Mouse (Mus musculus): ENCODE measurements around the gene Slc12a8. TPM values are rescaled to one million over a fixed set of nuclear protein-coding genes. Genes with fewer than 3 reads are reported as not detected.

Slc12a8 gene
- polyA plus RNA-seq (2011; ENCODE audit: insufficient read depth, insufficient read length, low read depth, missing spikeins), result 5.8 and 5.9 TPM in 2 replicates

GRCm38 (mm10) chr16:33516807-33517565 is at the start of gene Slc12a8:
Slc12a8 (plus strand) TSS chr16:33517328.
- Histone ChIP-seq H3K27ac (ENCODE audit: insufficient read depth, low read length) (peak within 1 kb of the TSS; percentile 96), H3K9me3 (replicated peaks; ENCODE audit: control insufficient read depth, insufficient read depth, low read length, poor library complexity, severe bottlenecking) (no peaks in the 10 kb centered on the region), H3K4me3 (ENCODE audit: low read depth, low read length) (peak within 1 kb of the TSS; percentile 65), H3K4me1 (ENCODE audit: control insufficient read depth, insufficient read depth, low read length) (peaks cover 6% of the 10 kb centered on the region), H3K27me3 (ENCODE audit: control insufficient read depth, insufficient read depth, low read length, poor library complexity, severe bottlenecking) (no peaks in the 10 kb centered on the region), H3K9ac (ENCODE audit: low read depth, poor library complexity, severe bottlenecking) (peak within 1 kb of the TSS; percentile 70), H3K36me3 (ENCODE audit: control insufficient read depth, insufficient read depth, low read length, poor library complexity, severe bottlenecking) (no peaks in the 10 kb centered on the region)
- TF ChIP-seq CTCF (IDR thresholded peaks at IDR 0.05; ENCODE audit: low read depth, low read length) (no peak), EP300 (IDR thresholded peaks at IDR 0.05; ENCODE audit: insufficient read depth, low read depth, low read length) (peak; percentile 86), POLR2A (IDR thresholded peaks at IDR 0.05; ENCODE audit: insufficient read depth, low read length) (no peak)

- Histone ChIP-seq H3K4me1 (ENCODE audit: control insufficient read depth, insufficient read depth, low read length) (no peaks in the 10 kb centered on the region), H3K36me3 (ENCODE audit: control insufficient read depth, insufficient read depth, low read length, poor library complexity, severe bottlenecking) (peaks cover 3% of the 10 kb centered on the region; the same call in 1 of the 2 replicates), H3K4me3 (ENCODE audit: low read depth, low read length) (no peak overlapping the region), H3K9ac (ENCODE audit: low read depth, poor library complexity, severe bottlenecking) (no peak overlapping the region), H3K27ac (ENCODE audit: insufficient read depth, low read length) (no peak overlapping the region), H3K9me3 (replicated peaks; ENCODE audit: control insufficient read depth, insufficient read depth, low read length, poor library complexity, severe bottlenecking) (no peaks in the 10 kb centered on the region), H3K27me3 (ENCODE audit: control insufficient read depth, insufficient read depth, low read length, poor library complexity, severe bottlenecking) (no peaks in the 10 kb centered on the region)
- TF ChIP-seq EP300 (IDR thresholded peaks at IDR 0.05; ENCODE audit: insufficient read depth, low read depth, low read length) (no peak), CTCF (IDR thresholded peaks at IDR 0.05; ENCODE audit: low read depth, low read length) (no peak), POLR2A (IDR thresholded peaks at IDR 0.05; ENCODE audit: insufficient read depth, low read length) (no peak)
Measured at GRCm38 (mm10) chr16:33467451-33467850, 49.7 kb upstream of the Slc12a8 start.

- H3K9ac ChIP-seq (ENCODE audit: low read depth, poor library complexity, severe bottlenecking), result no peak overlapping the region
- H3K27ac ChIP-seq (ENCODE audit: insufficient read depth, low read length), result no peak overlapping the region
- no peak for TF ChIP-seq EP300 (IDR thresholded peaks at IDR 0.05; ENCODE audit: insufficient read depth, low read depth, low read length)
- no peak for TF ChIP-seq POLR2A (IDR thresholded peaks at IDR 0.05; ENCODE audit: insufficient read depth, low read length)
- no peak overlapping the region for H3K4me3 ChIP-seq (ENCODE audit: low read depth, low read length)
- no peaks in the 10 kb centered on the region for H3K9me3 ChIP-seq (replicated peaks; ENCODE audit: control insufficient read depth, insufficient read depth, low read length, poor library complexity, severe bottlenecking)
- no peaks in the 10 kb centered on the region for H3K27me3 ChIP-seq (ENCODE audit: control insufficient read depth, insufficient read depth, low read length, poor library complexity, severe bottlenecking)
- H3K36me3 ChIP-seq (ENCODE audit: control insufficient read depth, insufficient read depth, low read length, poor library complexity, severe bottlenecking), result peaks cover 3% of the 10 kb centered on the region; the same call in 1 of the 2 replicates
- no peaks in the 10 kb centered on the region for H3K4me1 ChIP-seq (ENCODE audit: control insufficient read depth, insufficient read depth, low read length)
Measured at GRCm38 (mm10) chr16:33469973-33470372, 47.2 kb upstream of the Slc12a8 start.

GRCm38 (mm10) chr16:33474381-33474780 is 42.7 kb upstream of the Slc12a8 start:
- H3K9me3 ChIP-seq (replicated peaks; ENCODE audit: control insufficient read depth, insufficient read depth, low read length, poor library complexity, severe bottlenecking), result no peaks in the 10 kb centered on the region
- H3K4me3 ChIP-seq (ENCODE audit: low read depth, low read length), result no peak overlapping the region
- peaks cover 2% of the 10 kb centered on the region for H3K36me3 ChIP-seq (ENCODE audit: control insufficient read depth, insufficient read depth, low read length, poor library complexity, severe bottlenecking)
- H3K27me3 ChIP-seq (ENCODE audit: control insufficient read depth, insufficient read depth, low read length, poor library complexity, severe bottlenecking), result no peaks in the 10 kb centered on the region
- no peak overlapping the region for H3K27ac ChIP-seq (ENCODE audit: insufficient read depth, low read length)
- peaks cover 2% of the 10 kb centered on the region for H3K4me1 ChIP-seq (ENCODE audit: control insufficient read depth, insufficient read depth, low read length)
- TF ChIP-seq EP300 (IDR thresholded peaks at IDR 0.05; ENCODE audit: insufficient read depth, low read depth, low read length), result no peak
- no peak for TF ChIP-seq POLR2A (IDR thresholded peaks at IDR 0.05; ENCODE audit: insufficient read depth, low read length)
- TF ChIP-seq CTCF (IDR thresholded peaks at IDR 0.05; ENCODE audit: low read depth, low read length), result no peak
- H3K9ac ChIP-seq (ENCODE audit: low read depth, poor library complexity, severe bottlenecking), result no peak overlapping the region

GRCm38 (mm10) chr16:33479926-33480325 is 37.2 kb upstream of the Slc12a8 start:
- Histone ChIP-seq H3K27ac (ENCODE audit: insufficient read depth, low read length) (no peak overlapping the region), H3K27me3 (ENCODE audit: control insufficient read depth, insufficient read depth, low read length, poor library complexity, severe bottlenecking) (no peaks in the 10 kb centered on the region), H3K9ac (ENCODE audit: low read depth, poor library complexity, severe bottlenecking) (no peak overlapping the region), H3K4me1 (ENCODE audit: control insufficient read depth, insufficient read depth, low read length) (peaks cover 2% of the 10 kb centered on the region), H3K4me3 (ENCODE audit: low read depth, low read length) (no peak overlapping the region), H3K36me3 (ENCODE audit: control insufficient read depth, insufficient read depth, low read length, poor library complexity, severe bottlenecking) (peaks cover 2% of the 10 kb centered on the region; the same call in 1 of the 2 replicates), H3K9me3 (replicated peaks; ENCODE audit: control insufficient read depth, insufficient read depth, low read length, poor library complexity, severe bottlenecking) (no peaks in the 10 kb centered on the region)
- no peak for TF ChIP-seq EP300 (IDR thresholded peaks at IDR 0.05; ENCODE audit: insufficient read depth, low read depth, low read length)
- no peak for TF ChIP-seq CTCF (IDR thresholded peaks at IDR 0.05; ENCODE audit: low read depth, low read length)
- TF ChIP-seq POLR2A (IDR thresholded peaks at IDR 0.05; ENCODE audit: insufficient read depth, low read length), result no peak

- Histone ChIP-seq H3K4me1 (ENCODE audit: control insufficient read depth, insufficient read depth, low read length) (no peaks in the 10 kb centered on the region), H3K27me3 (ENCODE audit: control insufficient read depth, insufficient read depth, low read length, poor library complexity, severe bottlenecking) (no peaks in the 10 kb centered on the region), H3K9ac (ENCODE audit: low read depth, poor library complexity, severe bottlenecking) (no peak overlapping the region), H3K36me3 (ENCODE audit: control insufficient read depth, insufficient read depth, low read length, poor library complexity, severe bottlenecking) (peaks cover 4% of the 10 kb centered on the region; the same call in 1 of the 2 replicates), H3K4me3 (ENCODE audit: low read depth, low read length) (no peak overlapping the region), H3K27ac (ENCODE audit: insufficient read depth, low read length) (no peak overlapping the region), H3K9me3 (replicated peaks; ENCODE audit: control insufficient read depth, insufficient read depth, low read length, poor library complexity, severe bottlenecking) (no peaks in the 10 kb centered on the region)
- TF ChIP-seq CTCF (IDR thresholded peaks at IDR 0.05; ENCODE audit: low read depth, low read length) (peak; percentile 66), EP300 (IDR thresholded peaks at IDR 0.05; ENCODE audit: insufficient read depth, low read depth, low read length) (no peak), POLR2A (IDR thresholded peaks at IDR 0.05; ENCODE audit: insufficient read depth, low read length) (no peak)
Measured at GRCm38 (mm10) chr16:33481148-33481547, 36.0 kb upstream of the Slc12a8 start.

All from ES-Bruce4 (cell line).